Mouse (Mus musculus) stomach, embryonic 15.5 days (tissue): ENCODE measurements around the gene Manf. TPM values are rescaled to one million over a fixed set of nuclear protein-coding genes. Genes with fewer than 3 reads are reported as not detected.

Experiments used
- ATAC-seq: fragments of 200-750 bp; cut with Nextera tagmentation; 2 replicates; pipeline ENCODE4 v1.8.0; 2017; ENCODE audit warnings: low read depth, moderate number of reproducible peaks, moderate TSS enrichment; ENCODE audit not compliant: insufficient read depth, low FRiP score
- H3K27ac ChIP-seq: fragments of 300-500 bp; sonication (generic); 2 replicates; pipeline ENCODE4 v1.5.1; 2015; ENCODE audit warnings: mild to moderate bottlenecking, inconsistent platforms
- H3K27me3 ChIP-seq: fragments of 300-500 bp; sonication (generic); replicated peaks from 2 replicates; pipeline ENCODE4 v1.6.1; 2015; ENCODE audit warnings: inconsistent platforms
- H3K36me3 ChIP-seq: fragments of 300-500 bp; sonication (generic); 2 replicates; pipeline ENCODE4 v1.6.1; 2015; ENCODE audit warnings: inconsistent platforms
- H3K4me1 ChIP-seq: fragments of 300-500 bp; sonication (generic); 2 replicates; pipeline ENCODE4 v1.6.1; 2015; ENCODE audit warnings: inconsistent platforms
- H3K4me2 ChIP-seq: fragments of 300-500 bp; sonication (generic); 2 replicates; pipeline ENCODE4 v1.6.1; 2015; ENCODE audit warnings: mild to moderate bottlenecking, inconsistent platforms
- H3K4me3 ChIP-seq: fragments of 300-500 bp; sonication (generic); replicated peaks from 2 replicates; pipeline ENCODE4 v1.5.1; 2015; ENCODE audit warnings: inconsistent platforms
- H3K9ac ChIP-seq: fragments of 300-500 bp; sonication (generic); 2 replicates; pipeline ENCODE4 v1.6.1; 2015; ENCODE audit warnings: inconsistent platforms
- H3K9me3 ChIP-seq: fragments of 300-500 bp; sonication (generic); 2 replicates; pipeline ENCODE4 v1.6.1; 2016; ENCODE audit warnings: inconsistent platforms
- WGBS: fragments of 180-500 bp; shearing (Covaris S2); methylation state at CpG from one replicate; pipeline ENCODE4 v1.1.7; 2015; 5-methylcytosine and 5-hydroxymethylcytosine counted together
- polyA plus RNA-seq: library from polyadenylated mRNA; unstranded; fragments of >200 nt; fragmentation: Nextera tagmentation; extraction: Ambion mirVana; gene quantifications from 2 replicates; pipeline ENCODE4 v1.2.1, GENCODE M21; 2015

The Manf gene
- polyA plus RNA-seq, 1 experiment from 2014 or later: 349 TPM

DNA sequence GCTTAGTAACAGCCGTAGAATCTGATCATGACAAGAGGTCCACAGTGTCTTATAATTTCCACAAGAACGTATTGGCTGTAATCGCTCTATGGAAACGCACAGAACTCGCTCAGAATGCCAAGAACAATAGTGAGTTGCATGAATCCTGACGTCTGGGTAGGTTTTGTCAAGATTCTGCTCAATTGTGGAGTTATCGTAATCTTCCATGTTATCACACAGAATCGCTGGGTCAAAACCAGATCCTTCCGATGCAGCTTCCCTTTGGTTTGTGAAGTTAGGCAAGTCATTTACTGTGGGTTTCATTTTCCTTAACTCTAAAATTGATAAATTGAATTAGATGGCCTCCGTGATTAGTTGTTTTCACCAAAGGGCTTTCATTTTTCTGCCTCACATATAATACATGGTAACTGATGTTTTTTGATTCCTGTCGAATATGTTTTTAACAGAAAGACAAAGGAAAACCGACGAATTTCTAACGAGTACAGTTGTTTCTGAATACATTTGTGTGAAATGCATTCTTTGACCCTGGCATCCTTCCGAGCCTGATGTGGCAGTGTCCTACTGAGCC is 70.6 kb downstream of the Manf start:
- Histone ChIP-seq H3K4me1 (no peaks in the 10 kb centered on the region), H3K9ac (peak overlapping the region; percentile 29; the same call in 1 of the 2 replicates), H3K4me3 (peak overlapping the region; percentile 100), H3K36me3 (no peaks in the 10 kb centered on the region), H3K9me3 (no peaks in the 10 kb centered on the region), H3K27me3 (no peaks in the 10 kb centered on the region), H3K27ac (peak overlapping the region; percentile 28), H3K4me2 (peak overlapping the region; percentile 54)
- no peak for ATAC-seq
- 44% methylated on average over 15 of the region's 15 CpGs for WGBS

DNA sequence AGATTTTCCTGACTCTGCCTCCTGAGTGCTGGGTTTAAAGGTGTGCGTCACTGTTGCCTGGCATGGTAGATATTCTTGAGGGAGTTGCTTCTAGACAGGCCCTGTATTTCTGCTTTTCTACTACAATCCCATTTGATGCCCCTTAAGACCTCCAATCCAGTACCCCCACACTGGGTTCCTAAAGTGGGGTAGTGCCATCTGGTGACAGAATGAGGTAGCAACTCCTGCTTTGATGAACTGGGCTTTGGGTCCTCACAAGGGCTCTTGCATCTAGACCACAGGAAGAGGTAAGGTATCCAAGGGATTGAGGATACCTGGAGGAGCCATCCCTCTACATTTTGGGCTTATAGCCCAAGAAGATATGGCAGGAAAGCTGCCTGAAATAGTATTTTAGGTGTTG is 72.6 kb downstream of the Manf start:
- 89% methylated on average over 1 of the region's 1 CpGs for WGBS
- H3K27ac ChIP-seq: no peak overlapping the region
- no peaks in the 10 kb centered on the region for H3K9me3 ChIP-seq

DNA sequence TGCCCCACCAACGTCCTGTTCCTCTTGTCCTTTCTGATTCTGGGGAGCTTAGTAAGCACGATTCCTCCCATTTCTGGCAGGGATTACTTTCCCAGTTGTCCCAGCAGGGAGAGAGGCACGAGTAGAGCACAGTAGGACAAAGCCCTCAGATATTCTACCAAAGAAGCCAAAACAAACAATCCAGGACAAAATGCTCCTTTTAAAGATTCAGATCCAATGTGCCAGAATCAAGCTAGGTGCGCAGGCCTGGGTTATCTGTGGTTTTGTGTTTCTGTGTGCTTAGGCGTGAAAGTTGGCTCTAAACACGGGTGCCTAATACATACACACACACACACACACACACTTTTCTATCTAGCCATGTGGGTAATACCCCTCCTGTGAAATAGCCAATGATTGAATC is 73.6 kb downstream of the Manf start:
- no peak for ATAC-seq

More for the DNA sequence above, 72.6 kb downstream of the Manf start:
- ATAC-seq: no peak
- H3K36me3 ChIP-seq: no peaks in the 10 kb centered on the region
- H3K4me2 ChIP-seq: no peak overlapping the region
- no peaks in the 10 kb centered on the region for H3K27me3 ChIP-seq
- H3K9ac ChIP-seq: no peak overlapping the region
- H3K4me3 ChIP-seq: no peak overlapping the region
- no peaks in the 10 kb centered on the region for H3K4me1 ChIP-seq

DNA sequence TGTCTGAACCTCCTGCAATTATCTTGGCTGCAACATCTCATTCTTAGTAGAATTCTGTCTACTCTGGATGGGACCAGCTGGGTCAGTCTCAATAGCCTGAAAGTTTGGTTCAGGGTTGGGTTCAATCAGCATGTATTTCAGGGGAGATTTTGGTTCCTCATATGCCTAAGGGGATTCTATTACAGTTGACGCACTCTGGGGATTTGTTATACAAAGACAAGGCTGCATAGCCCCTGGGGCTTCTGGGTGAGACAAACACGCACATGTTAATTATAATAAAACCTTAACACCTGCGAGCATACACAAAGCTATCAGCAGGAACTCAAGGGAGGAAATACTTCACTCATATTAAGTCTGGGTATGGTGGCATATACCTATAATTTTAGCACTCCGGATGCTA is 85.3 kb downstream of the Manf start:
- Histone ChIP-seq H3K27ac (no peak overlapping the region), H3K4me1 (no peaks in the 10 kb centered on the region), H3K9ac (no peak overlapping the region), H3K27me3 (no peaks in the 10 kb centered on the region), H3K4me2 (no peak overlapping the region), H3K36me3 (no peaks in the 10 kb centered on the region), H3K4me3 (no peak overlapping the region), H3K9me3 (no peaks in the 10 kb centered on the region)
- ATAC-seq: no peak
- 73% methylated on average over 4 of the region's 4 CpGs for WGBS

More for the DNA sequence above, 73.6 kb downstream of the Manf start:
- no peak overlapping the region for H3K9ac ChIP-seq
- H3K36me3 ChIP-seq: no peaks in the 10 kb centered on the region
- WGBS: 68% methylated on average over 6 of the region's 6 CpGs
- no peaks in the 10 kb centered on the region for H3K9me3 ChIP-seq
- H3K4me3 ChIP-seq: no peak overlapping the region
- no peak overlapping the region for H3K27ac ChIP-seq
- H3K4me2 ChIP-seq: no peak overlapping the region
- no peaks in the 10 kb centered on the region for H3K27me3 ChIP-seq
- no peaks in the 10 kb centered on the region for H3K4me1 ChIP-seq

DNA sequence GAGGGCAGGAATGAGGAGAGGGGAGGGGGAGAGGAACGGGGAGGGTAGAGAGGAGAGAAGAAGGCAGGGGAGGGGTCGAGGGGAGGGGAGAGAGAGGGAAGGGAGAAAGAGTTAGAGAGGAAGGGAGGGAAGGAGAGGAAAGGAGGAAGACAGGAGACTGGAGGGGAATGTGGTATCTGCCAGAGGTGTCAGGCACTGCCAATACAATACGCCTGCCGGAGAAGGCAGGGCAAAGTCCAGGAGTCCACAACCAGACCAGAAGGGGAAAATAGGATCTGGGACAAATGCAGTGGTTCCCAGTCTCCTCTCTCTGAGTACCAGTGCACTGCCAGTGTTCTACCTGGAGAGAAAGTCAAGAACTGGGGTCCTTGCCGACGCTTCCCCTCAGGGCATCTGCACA is 100.9 kb downstream of the Manf start:
- Histone ChIP-seq H3K4me3 (no peak overlapping the region), H3K9ac (no peak overlapping the region), H3K4me1 (peaks cover 5% of the 10 kb centered on the region; the same call in 1 of the 2 replicates), H3K36me3 (no peaks in the 10 kb centered on the region), H3K27me3 (no peaks in the 10 kb centered on the region), H3K4me2 (no peak overlapping the region), H3K27ac (no peak overlapping the region), H3K9me3 (no peaks in the 10 kb centered on the region; the same call in 1 of the 2 replicates)
- no peak for ATAC-seq
- 58% methylated on average over 6 of the region's 6 CpGs for WGBS

DNA sequence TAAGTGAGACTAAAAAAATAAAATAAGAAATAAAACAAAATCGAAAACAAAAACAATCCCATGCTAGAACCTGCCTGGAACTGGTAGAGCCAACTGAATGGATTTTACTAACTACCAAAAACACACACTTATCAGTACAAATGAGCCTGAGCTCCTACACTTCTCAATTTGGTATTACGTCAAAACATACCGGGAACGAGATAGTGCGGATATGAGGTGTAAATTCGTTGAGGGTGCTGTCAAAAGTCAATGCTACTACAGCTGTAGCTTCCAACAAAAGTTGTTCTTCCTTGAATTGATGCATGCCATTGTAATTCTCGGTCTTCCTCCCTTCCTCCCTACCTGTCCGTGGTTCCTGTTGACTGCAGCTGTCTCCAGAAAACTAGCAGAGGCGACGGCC is 102.4 kb downstream of the Manf start:
- H3K27ac ChIP-seq: peak overlapping the region; percentile 83; the same call in 1 of the 2 replicates
- 7% methylated on average over 10 of the region's 10 CpGs for WGBS
- H3K4me3 ChIP-seq: peak overlapping the region; percentile 86
- peak overlapping the region; percentile 97; the same call in 1 of the 2 replicates for H3K9ac ChIP-seq
- H3K27me3 ChIP-seq: no peaks in the 10 kb centered on the region
- no peak for ATAC-seq
- peaks cover 5% of the 10 kb centered on the region; the same call in 1 of the 2 replicates for H3K4me1 ChIP-seq
- H3K4me2 ChIP-seq: peak overlapping the region; percentile 70
- no peaks in the 10 kb centered on the region for H3K36me3 ChIP-seq
- no peaks in the 10 kb centered on the region for H3K9me3 ChIP-seq

DNA sequence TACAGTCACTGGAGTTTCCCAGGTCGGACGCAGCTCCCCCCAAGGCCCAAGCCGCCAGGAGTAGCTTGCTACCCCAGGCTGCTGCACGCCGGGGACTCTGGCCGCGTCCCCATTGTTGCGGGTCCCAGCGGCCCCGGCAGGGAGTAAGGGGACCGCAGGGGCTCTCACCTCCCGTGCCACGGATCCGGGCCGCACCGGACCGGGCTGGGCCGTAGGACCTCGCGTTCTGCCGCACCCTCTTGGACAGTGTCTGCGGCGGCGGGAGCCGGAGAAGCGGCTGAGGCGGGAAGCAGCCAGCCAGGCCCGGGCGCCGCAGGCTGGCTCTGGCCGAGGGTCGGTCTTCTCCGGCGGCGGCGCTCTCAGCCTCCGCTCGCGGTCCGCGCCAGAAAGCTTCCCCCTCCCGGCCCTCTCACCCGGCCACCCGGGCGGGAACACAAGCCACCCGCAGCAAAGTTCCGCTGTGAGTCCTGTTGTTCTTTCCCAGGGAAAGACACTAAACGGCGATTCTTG is 102.9 kb downstream of the Manf start, which contains the start of gene Rad54l2:
Rad54l2 (minus strand) TSS at position 383 of the 510 bp plus-strand sequence.
- Histone ChIP-seq H3K9ac (peak within 1 kb of the TSS; percentile 97), H3K27ac (peak within 1 kb of the TSS; percentile 83), H3K36me3 (no peaks in the 10 kb centered on the region), H3K4me3 (peak within 1 kb of the TSS; percentile 86), H3K4me1 (peaks cover 5% of the 10 kb centered on the region; the same call in 1 of the 2 replicates), H3K4me2 (peak within 1 kb of the TSS; percentile 70), H3K27me3 (no peaks in the 10 kb centered on the region), H3K9me3 (no peaks in the 10 kb centered on the region)
- under 1% methylated on average over 49 of the region's 49 CpGs for WGBS
- ATAC-seq: peak; percentile 90

Other genes with a start within 250 kb of the Manf start
- gene Grm2, start 235.9 kb downstream of the Manf start, polyA plus RNA-seq: not detected in 2 replicates
- 51.5 and 53.7 TPM in 2 replicates for gene Tex264, start 206.1 kb downstream of the Manf start, polyA plus RNA-seq
- 5.8 and 6.2 TPM in 2 replicates for gene Rad54l2, start 102.8 kb downstream of the Manf start, polyA plus RNA-seq
- gene Dcaf1, start 70.1 kb downstream of the Manf start, polyA plus RNA-seq: 15.9 and 21.6 TPM in 2 replicates
- gene Rbm15b, start 4.6 kb downstream of the Manf start, polyA plus RNA-seq: 8.1 and 9.4 TPM in 2 replicates